Mouse (Mus musculus): ENCODE measurements around the gene Xlr4b.
"Not testable (repeated sequence)": the region's sequence is repeated elsewhere in the genome, so short reads cannot be mapped to it uniquely, and the experiment has no call there.

Xlr4b gene

DNA sequence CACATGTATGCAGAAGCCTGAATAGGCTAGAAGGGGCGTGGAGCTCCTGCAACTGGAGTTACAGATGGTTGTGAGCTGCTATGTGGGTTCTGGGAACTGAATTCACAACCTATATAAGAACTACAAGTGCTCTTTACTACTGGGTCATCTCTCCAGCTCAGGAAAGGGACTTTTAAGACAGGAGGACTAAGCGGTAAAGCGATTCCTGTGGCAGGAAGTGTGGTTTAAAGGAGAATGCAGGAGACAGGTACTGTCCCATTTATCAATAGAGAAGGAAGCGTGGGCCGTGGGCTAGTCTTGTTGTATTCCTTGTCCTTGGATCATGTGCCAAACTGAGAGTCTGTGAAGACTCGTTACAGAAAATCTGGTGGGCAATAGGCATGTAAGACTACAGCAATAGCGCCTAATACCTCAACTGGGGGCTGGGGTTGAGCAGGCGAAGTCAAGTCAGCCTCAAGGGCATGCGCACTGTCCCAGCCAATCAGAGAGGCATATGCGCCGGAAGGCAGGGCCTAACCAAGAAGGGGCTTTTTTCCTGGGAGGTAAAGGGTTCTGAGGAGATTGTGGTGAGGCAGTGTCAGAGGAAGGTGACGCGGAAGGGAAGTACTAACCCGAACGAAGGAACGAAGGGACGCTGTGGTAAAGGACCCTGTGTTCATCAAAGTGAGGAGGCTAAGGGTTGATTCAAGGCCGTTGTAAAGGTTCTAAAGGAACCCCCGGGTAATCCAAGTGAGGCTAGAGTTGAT lies at the start of gene Xlr4b:
Gene Xlr4b (plus strand): TSS at position 515 of the 746 bp plus-strand sequence.
- CTCF ChIA-PET, POLR2A ChIA-PET: not testable (repeated sequence)

DNA sequence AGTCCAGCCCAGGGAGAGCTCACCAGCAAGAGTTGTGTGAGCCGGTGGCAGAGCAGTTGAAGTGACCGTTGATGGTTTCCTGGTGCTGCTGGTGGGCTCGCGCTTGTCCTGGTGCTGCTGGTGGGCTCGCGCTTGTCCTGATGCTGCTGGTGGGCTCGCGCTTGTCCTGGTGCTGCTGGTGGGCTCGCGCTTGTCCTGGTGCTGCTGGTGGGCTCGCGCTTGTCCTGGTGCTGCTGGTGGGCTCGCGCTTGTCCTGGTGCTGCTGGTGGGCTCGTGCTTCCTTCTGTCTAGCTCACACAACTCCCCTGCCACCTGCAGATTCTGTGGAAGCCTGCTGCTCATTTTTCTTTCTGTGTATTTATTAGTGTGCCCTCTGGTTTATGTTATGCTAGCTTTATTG lies 37.2 kb upstream of the Xlr4b start, which contains the start of gene Spin2d:
Gene Spin2d (minus strand): TSS at position 101 of the 400 bp plus-strand sequence.
- POLR2A ChIA-PET, CTCF ChIA-PET: not testable (repeated sequence)

GRCm38 (mm10) chrX:73191934-73192333 lies 22.2 kb upstream of the Xlr4b start, which contains the start of gene Xlr3b:
TSS of gene Xlr3b (plus strand) at chrX:73192207.
- POLR2A ChIA-PET, result interaction anchor here in 2 of 4 experiments (0.6 to 0.9 kb wide), 4 partner anchors 138 to 1218 kb away, joined by 4 to 8 read pairs (median 4); partner anchors contain the start of genes Idh3g (in 1 of the 2) and Ssr4 (in 1 of the 2)
- CTCF ChIA-PET, result not testable (repeated sequence)

- POLR2A ChIA-PET, result no interaction called here
- CTCF ChIA-PET, result no interaction called here
Measured at GRCm38 (mm10) chrX:73225365-73225764, 11.2 kb downstream of the Xlr4b start.

- ChIA-PET CTCF (interaction anchor here in 1 of 4 experiments (1.0 to 1.2 kb wide), 2 partner anchors 174 to 202 kb away, joined by 3 read pairs; no protein-coding TSS in a partner anchor), POLR2A (interaction anchor here in 3 of 4 experiments (0.5 to 3.2 kb wide), 11 partner anchors 9 to 230 kb away, joined by 3 to 11 read pairs (median 4); partner anchors contain the start of genes Haus7 (in 1 of the 3), Xlr3a (in 1 of the 3) and Zfp275 (in 1 of the 3))
Measured at GRCm38 (mm10) chrX:73227914-73228605, 13.9 kb downstream of the Xlr4b start, which contains the start of gene F8a. TSS of gene F8a (plus strand) at chrX:73228291.

DNA sequence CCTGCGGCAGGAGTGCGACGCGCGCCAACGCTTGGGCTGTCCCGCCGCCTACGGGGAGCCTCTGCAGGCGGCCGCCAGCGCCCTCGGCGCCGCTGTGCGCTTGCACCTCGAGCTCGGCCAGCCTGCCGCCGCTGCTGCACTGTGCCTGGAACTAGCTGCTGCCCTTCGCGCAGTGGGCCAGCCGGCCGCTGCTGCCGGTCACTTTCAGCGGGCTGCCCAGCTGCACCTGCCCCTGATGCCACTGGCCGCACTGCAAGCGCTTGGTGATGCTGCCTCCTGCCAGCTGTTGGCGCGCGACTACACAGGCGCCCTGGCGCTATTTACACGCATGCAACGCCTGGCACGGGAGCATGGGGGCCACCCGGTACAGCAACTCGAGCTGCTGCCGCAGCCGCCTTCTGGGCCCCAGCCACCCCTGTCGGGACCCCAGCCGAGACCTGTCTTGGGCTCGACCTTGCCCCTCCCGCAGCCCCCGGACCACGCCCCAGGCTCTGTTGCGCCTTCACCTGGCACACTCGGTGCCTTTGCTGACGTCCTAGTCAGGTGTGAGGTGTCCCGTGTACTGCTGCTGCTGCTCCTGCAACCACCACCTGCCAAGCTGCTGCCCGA lies 14.6 kb downstream of the Xlr4b start:
- ChIA-PET CTCF (interaction anchor here in 1 of 4 experiments (1.0 to 1.2 kb wide), 2 partner anchors 175 to 201 kb away, joined by 3 read pairs; no protein-coding TSS in a partner anchor), POLR2A (interaction anchor here in 3 of 4 experiments (0.5 to 3.2 kb wide), 11 partner anchors 114 to 230 kb away, joined by 3 to 11 read pairs (median 4); partner anchors contain the start of genes Haus7 (in 1 of the 3), Xlr3a (in 1 of the 3) and Zfp275 (in 1 of the 3))

GRCm38 (mm10) chrX:73229288-73229687 lies 15.2 kb downstream of the Xlr4b start:
- ChIA-PET POLR2A (interaction anchor here in 3 of 4 experiments (0.5 to 3.2 kb wide), 5 partner anchors 113 to 229 kb away, joined by 3 to 11 read pairs (median 4); partner anchors contain the start of genes Haus7 (in 1 of the 3) and Zfp275 (in 1 of the 3)), CTCF (interaction anchor here in 1 of 4 experiments (1.2 kb wide), 1 partner anchor 201 kb away, joined by 3 read pairs; no protein-coding TSS in a partner anchor)

- POLR2A ChIA-PET, result interaction anchor here in 1 of 4 experiments (0.6 kb wide), 2 partner anchors 203 to 319 kb away, joined by 7 to 8 read pairs; no protein-coding TSS in a partner anchor
- CTCF ChIA-PET, result not testable (repeated sequence)
Measured at GRCm38 (mm10) chrX:73242821-73243325, 28.7 kb downstream of the Xlr4b start, which contains the start of gene Xlr4c. TSS of gene Xlr4c (minus strand) at chrX:73243130.

DNA sequence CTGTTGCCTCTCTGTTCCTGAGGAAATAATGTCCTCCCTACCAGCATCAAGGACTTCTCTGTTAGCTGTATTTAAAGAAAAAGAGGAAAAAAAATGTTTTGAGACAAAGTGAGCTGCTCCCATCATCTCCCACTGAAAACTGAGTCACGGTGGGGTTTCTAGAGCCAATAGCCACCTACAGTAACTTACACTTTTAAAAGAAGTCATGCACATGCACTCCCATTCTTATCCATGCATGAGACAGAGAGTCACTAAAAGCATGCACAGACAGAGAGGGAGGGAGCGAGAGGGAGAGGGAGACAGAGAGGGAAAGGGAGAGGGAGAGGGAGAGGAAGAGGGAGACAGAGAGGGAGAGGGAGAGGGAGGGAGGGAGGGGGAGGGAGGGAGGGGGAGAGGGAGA lies 48.3 kb downstream of the Xlr4b start:
- POLR2A ChIA-PET, result interaction anchor here in 1 of 4 experiments (0.7 kb wide), 1 partner anchor 149 kb away, joined by 4 read pairs; no protein-coding TSS in a partner anchor
- CTCF ChIA-PET, result not testable (repeated sequence)

DNA sequence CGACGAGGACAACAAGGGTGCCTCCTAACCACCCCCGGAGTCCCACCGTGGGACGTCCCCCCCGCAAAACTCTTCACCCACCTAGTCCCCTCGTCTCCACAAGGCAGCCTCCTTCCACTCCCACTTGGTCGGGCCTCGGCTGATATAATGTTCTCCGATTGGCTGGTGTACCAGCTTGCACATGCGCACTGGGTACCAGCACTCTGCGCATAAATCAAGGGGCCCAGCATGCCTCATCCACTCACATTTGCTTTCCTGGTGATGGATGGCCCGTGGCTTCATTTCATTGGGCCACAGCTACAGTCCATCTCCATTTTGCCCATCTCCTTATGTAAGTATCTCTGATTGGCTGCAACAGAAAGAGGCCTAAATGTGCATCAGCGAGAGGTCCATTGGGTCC lies 51.1 kb downstream of the Xlr4b start, which contains the start of gene Xlr3c:
Gene Xlr3c (minus strand): TSS at position 121 of the 400 bp plus-strand sequence.
- CTCF ChIA-PET, result interaction anchor here in 1 of 4 experiments (0.7 kb wide), 1 partner anchor 1156 kb away, joined by 9 read pairs; no protein-coding TSS in a partner anchor
- POLR2A ChIA-PET, result interaction anchor here in 1 of 4 experiments (0.7 kb wide), 1 partner anchor 410 kb away, joined by 5 read pairs; no protein-coding TSS in a partner anchor
